Mouse (Mus musculus): ENCODE data around the gene Gm14443.
"Not testable (repeated sequence)": the region's sequence is repeated elsewhere in the genome, so short reads cannot be mapped to it uniquely, and the experiment has no call there.

GRCm38 (mm10) chr2:175161438-175161837 lies 14.2 kb downstream of the Gm14443 start:
- not testable (repeated sequence) for TF ChIP-seq TAL1, GATA1 (IDR thresholded peaks at IDR 0.05; ENCODE audit: low read length)
